Mouse (Mus musculus) spleen, postnatal 36 days (tissue): ENCODE results near the gene Olfr794.

Experiments used
- DNase-seq, 2 experiments: peaks; one replicate each; pipeline ENCODE4 v3.0.0; 2022; ENCODE audit warnings: low spot score in 2 of 2, mixed read lengths in 1 of 2

The Olfr794 gene

DNA sequence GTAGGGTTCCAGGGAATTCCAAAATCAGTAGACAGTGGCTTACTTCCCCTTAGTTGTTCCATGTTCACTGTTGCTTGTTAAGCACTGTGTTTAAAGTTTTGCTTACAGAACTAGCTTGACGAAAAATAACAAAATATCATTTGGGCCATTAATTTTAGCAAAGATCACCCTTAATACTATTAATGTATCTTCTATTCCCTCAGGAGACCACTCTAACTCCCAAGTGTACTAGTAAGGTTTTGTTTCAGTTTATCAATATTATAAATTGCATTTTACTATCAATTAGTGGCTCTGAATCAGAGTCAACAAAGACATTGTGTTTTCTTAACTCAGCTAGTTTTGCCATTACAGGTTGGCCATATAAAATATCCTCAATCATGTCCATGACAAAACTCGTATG lies at the start of gene Olfr794:
Olfr794 (plus strand) TSS at position 301 of the 400 bp plus-strand sequence.
- no peak for DNase-seq

DNA sequence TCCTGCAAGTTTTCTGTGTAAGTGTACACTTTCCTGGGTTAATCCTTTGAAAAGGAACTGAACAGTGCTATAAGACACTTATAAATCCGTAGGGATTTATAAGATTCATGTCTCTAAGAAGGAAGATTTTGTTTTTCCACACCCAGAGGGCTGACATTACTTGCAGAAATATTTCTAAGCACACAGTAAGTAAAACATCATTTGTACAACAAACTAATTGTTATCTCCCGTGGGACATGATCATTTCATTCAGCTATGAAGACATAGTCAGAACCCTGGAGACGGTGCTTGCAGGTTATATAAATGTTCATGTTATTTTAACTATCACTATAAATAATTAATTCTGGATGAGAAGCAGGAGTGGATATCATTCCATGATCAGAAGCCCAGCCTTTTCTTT lies 46.0 kb upstream of the Olfr794 start, which contains the start of gene Olfr791:
Olfr791 (plus strand) TSS at position 301 of the 400 bp plus-strand sequence.
- DNase-seq, result no peak

DNA sequence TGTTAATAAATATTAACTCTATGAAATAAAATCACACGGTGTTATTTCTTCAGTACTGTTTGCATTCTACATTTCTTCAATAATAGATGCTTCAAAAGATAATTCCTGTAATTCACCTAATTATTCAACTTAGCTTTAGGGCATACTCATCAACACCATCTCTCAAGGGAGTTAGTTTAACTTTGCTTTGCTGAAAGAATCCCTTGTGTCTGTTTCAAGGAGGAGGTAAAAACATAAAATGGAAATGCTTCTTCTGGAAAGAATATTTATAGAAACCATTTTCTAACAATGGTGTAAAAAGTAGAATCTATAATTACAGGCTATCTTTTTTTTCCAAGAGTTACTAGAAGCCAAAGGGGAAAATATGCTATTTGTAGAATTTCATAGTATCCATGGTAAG lies 28.6 kb upstream of the Olfr794 start, which contains the start of gene Olfr792:
Olfr792 (plus strand) TSS at position 301 of the 400 bp plus-strand sequence.
- DNase-seq, result no peak

DNA sequence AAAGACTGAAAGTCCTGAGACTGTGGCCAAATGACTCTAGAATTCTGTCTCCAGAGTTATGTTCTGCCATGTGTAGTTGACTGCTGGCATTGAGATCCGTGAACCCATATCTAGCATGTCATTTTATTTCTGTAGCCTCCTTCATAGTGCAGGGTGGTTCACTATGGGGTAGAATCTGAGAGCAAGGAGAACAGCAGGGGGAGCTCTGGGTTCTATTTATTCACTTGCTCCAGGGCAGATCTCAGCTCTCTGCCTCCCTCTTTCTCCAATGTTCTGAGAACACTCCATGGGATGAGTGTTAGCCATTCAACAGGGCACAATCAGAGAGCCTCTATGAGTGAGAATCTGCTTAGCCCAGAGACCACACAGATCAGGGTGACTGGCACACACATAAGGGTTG lies 18.1 kb upstream of the Olfr794 start:
- no peak for DNase-seq

DNA sequence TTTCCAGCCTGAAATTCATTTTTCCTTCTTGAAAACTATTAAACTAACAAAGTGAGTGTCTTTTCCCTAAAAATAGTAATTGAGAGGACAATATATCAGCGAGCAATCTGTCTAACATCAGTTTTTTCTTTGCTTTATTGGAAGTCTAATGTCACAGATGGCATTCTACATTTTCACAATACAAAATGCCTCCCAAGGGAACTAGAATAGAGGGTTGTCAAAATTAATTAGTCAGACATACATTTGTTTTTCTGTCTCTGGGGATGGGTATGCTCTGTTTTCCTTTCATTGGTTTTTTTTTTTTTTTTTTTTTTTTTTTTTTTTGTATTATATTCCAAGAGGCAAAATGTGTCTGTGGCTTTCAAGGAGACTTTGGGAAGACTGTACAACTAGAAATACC lies 9.6 kb downstream of the Olfr794 start:
- DNase-seq, result no peak

DNA sequence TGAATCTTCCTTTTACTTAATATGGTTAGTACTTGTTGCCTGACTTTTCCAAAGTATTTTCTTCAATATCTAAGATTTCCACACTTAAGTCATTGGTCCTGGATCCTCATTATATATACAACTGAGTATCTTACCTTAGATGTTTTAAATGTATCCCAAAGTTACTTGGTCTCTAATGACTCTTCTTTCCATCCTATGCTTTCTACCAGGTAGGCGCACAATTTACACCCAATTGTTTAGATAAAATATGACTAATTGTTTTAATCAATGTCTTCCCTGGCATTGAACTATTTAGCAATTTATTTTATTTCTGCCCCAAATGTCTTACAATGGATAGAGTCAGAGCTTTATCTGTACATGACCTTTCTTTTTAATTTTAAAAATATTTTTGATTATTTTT lies 45.0 kb downstream of the Olfr794 start, which contains the start of gene Olfr796:
Olfr796 (minus strand) TSS at position 101 of the 400 bp plus-strand sequence.
- DNase-seq, result no peak

DNA sequence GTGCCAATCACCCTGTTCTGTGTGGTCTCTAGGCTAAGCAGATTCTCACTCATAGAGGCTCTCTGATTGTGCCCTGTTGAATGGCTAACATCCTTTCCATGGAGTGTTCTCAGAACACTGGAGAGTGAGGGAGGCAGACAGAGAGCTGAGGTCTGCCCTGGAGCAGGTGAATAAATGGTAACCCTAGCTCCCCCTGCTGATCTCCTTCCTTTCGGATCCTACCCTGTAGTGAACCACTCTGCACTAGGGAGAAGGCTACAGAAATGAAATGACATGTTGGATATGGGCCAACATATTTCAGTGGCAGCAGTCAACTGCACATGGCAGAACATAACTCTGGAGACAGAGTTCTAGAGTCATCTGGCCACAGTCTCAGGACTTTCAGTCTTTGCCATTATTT lies 54.3 kb downstream of the Olfr794 start:
- DNase-seq, result no peak
